Mouse (Mus musculus): ENCODE results near the gene Hdac9.
"Not testable (repeated sequence)": the region's sequence is repeated elsewhere in the genome, so short reads cannot be mapped to it uniquely, and the experiment has no call there.

Gene Hdac9

DNA sequence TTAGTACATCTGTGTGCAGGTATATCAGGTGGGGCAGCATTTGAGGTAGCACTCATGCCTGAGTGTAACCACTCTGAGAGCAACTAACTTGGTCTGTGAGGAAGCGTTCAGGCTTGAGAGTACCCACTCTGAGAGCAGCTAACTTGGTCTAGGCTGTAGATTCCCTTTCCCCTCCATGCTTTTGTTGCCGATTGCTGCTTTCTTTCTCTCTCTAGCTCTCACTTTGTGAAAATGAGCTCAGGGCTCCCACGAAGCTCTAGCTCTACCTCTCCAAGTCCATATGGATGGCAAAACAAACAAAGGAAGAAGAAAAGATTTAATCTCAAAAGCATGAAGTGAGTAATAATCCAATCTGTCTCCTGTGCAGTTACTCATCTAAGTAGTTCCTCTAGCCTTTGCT lies 421.0 kb downstream of the Hdac9 start:
- DNase-seq (ENCODE audit: low spot score in 2 of 2), result no peak

DNA sequence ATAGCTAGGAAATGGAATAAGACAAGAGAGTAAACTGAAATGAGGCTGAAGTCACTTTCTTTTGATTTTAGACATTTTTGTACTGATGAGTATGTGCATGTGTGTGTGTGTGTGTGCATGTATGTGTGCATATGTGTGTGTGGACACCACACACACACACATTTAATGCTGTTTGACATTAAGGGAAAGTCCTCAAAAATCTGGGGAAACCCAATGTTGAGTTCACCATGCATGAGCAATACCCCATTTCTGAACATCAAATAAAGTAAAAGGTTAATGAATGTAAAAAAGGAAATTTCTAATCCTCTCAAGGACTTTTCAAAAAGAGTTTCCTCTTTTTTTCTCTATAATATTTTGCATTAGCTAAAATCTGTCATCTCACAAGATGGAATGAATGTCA lies 427.3 kb downstream of the Hdac9 start:
- no peak for DNase-seq (ENCODE audit: low spot score in 2 of 2)

DNA sequence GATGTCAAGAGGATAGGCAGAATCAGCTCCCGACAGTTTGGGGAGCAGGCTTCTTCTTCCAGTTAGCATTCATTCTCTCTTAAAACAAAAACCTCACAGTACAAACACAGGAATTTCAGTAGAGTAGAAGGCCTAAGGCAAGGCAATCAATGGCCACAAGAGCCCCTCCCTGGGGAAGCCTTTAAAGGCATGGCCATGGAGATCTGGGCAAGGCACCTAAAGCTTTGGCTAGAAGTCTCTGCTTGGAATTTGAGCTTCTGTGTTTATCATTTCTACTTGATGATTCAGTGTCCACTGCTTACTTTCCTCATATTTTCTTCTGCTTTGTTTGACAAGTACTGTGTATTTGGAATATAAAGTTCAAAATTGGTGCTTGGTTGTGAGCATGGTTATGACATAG lies 429.2 kb downstream of the Hdac9 start:
- no peak for DNase-seq (ENCODE audit: low spot score in 2 of 2)

DNA sequence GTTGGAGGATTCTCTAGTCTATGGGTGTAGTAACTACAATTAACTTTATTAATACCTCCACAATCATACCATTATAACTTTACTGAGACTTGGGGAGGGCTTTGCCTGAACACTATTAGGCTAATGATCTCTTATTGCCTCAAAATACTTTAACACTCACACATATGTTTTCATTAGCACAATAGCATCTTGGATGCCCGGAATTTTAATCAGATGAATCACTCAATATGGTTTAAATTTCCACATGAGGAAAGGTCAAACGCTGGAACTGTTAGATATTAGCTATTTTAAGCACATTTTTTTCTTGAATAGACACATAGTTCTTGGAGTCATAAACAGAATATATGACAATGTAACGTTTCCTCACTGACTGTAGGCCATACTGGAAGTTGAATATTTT lies 429.9 kb downstream of the Hdac9 start:
- no peak for DNase-seq (ENCODE audit: low spot score in 2 of 2)

DNA sequence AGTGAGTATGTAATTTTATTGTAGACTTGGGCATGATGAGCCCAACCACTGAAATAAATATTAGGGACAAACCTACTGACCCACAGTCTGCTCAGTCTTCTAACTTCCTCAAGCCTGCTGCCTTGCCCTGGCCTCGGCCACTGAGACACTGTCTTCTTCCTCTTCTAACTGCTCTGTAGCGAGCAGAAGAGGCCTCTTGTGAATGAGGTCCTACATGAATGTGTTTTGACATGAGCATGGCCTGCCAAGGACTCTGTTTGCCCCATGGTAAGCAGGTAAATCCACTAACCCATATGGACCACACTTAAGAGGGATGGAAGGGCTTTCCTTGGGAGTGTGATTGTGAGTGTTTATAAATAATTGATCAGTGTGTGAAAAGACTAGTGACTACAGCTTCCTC lies 430.9 kb downstream of the Hdac9 start:
- peak in 1 of 2 experiments; percentile 28 for DNase-seq (ENCODE audit: low spot score in 2 of 2)

DNA sequence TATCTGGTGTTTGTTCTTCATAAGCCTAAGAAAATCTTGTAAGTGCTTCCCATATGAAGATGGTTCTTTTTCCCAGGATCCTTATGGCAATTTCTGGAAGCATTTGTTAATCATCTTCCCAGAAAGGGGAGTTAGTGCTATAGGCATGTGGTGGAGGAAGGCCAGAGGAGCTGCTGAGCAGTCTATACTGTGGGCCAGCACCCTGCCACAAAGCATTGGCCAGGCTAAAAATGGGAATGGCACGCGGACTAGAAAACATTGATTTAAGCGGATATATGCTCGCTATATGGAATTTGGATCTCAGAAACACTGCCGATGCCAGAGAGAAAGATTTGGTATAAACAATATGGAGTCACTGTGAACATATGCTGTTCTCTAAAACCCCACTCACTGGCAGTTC lies 435.2 kb downstream of the Hdac9 start:
- no peak for DNase-seq (ENCODE audit: low spot score in 2 of 2)

DNA sequence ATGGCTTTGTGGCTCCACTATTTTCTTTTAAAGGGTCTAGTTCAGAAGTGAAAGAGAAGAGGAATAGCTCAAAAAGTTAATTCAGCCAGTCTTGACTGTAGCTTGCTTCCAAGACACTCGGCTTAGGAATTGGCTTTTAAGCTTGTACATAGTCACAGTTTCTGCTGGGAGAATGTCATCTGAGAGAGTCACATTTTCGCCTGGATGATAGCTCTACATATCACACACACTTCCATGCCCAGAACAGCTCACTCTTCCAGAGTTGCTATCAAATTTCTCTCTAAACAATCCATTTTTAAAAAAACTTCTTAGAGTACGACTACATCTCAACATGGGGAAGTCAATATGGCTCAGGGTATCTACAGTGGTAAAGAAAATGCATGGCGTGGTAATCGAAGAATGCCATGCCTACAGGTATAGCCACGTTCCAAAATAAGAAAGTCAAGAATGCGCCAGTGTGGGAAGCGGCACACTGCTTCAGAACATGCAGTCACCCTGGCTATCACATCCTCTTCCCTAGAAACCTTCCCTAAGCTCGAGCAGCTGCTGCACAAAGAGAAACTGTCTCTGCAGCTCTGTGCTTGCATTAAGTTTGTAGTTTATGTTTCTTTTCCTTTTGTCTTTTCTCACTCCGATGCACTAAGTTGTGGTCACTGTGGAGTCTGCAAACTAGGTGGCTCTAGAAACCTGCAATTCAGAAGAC lies 443.8 kb downstream of the Hdac9 start:
- no peak for DNase-seq (ENCODE audit: low spot score in 2 of 2)

DNA sequence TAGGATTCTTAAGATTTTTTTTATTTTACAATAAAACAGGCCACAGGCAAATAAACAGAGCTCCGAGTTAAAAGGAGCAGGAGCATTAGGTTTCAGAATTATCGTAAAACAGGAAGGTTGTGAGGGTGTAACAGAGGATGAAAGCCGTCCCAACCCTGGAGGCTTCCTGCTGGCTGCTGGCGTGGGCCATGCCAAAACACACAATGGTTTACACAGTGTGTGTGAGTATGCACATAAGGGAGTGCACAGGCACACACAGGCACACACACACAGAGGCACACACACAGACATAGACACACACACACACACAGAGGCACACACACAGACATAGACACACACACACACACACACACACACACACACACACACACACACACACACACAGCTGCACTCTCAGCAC lies 444.4 kb downstream of the Hdac9 start:
- no peak for DNase-seq (ENCODE audit: low spot score in 2 of 2)

DNA sequence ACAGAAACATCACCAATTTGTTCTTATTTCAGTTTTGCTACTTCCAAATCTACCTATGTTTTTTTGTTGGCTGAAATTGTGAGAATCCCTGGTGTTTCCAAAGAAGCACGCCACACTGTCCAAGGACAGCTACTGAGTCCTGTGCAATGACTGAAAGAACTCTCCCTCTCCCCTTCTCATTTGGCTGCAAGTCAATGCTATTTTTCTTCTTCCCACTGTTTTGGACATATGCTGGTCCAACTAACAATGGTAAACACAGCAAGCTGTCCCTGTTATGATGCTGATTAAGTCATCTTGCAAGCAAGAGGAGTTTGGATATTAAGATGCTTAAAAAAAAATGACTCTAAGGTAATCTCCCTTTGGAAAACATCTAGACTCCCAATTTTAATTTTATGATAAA lies 455.2 kb downstream of the Hdac9 start:
- DNase-seq (ENCODE audit: low spot score in 2 of 2), result no peak

DNA sequence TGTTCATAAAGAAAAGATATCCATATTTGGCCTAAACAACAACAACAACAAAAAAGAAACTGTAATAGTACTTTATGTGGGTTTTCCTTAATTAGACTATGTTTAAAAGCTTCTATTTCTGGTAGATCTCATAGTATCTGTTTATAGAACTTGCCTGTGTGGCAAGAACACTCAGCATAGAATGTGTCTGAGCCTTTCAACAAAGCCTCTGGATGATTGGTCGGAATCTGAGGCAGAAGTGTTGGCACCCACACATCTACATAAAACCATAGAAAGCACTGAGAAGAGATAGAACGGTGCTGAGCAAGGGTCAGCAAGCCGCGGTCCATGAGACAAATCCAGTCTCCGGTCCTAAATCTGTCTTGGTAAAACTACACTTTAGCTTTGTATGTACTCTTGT lies 464.3 kb downstream of the Hdac9 start:
- DNase-seq (ENCODE audit: low spot score in 2 of 2), result no peak

DNA sequence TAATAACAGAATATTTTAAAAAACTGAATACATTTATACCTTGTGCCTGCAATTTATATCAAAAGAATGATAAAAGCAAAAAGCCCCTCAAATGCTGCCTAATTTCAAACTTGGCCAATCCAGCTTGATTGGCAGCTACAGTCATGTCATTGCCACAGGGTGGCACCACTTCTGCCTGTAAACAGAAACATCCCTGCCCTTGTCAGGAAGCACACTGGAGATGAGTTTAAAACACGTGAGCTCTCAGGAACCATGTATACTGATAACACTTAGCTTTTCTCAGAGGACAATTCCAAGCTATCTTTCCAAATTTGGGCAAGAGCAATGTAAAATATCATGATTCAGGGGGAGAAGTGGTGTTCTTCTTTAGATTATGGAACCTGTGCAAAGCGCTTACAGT lies 465.7 kb downstream of the Hdac9 start:
- peak in 1 of 2 experiments; percentile 28 for DNase-seq (ENCODE audit: low spot score in 2 of 2)

DNA sequence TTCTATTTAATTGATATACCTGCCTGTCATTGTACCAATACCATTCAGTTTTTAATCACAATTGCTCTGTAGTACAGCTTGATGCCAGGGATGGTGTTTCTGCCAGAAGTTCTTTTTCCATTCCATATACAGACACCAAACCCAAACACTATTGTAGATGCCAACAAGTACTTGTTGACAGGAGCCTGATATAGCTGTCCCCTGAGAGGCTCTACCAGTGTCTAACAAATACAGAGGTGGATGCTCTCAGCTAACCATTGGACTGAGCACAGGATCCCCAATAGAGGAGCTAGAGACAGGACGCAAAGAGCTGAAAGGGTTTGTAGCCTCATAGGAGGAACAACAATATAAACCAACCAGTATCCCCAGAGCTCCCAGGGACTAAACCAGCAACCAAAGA lies 472.2 kb downstream of the Hdac9 start:
- not testable (repeated sequence) for DNase-seq (ENCODE audit: low spot score in 2 of 2)

DNA sequence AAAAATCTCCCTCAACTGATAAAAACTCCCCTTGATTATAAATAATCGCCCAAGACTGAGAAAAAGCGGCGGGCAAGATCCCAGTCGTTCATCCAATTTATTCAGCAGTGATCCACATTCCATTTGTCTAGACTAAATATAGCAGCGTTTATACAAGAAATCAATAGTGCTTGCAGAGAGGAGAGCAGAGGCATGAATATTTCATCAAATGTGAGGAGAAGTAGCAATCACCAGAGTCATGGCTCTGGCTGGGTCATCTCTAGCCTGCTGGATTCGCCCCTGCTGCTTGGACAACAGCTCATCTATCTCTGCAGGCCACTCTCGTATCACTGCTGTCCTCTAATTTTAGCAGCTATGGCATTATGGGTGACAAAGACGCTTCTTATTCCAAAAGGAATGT lies 476.0 kb downstream of the Hdac9 start:
- DNase-seq (ENCODE audit: low spot score in 2 of 2), result no peak

DNA sequence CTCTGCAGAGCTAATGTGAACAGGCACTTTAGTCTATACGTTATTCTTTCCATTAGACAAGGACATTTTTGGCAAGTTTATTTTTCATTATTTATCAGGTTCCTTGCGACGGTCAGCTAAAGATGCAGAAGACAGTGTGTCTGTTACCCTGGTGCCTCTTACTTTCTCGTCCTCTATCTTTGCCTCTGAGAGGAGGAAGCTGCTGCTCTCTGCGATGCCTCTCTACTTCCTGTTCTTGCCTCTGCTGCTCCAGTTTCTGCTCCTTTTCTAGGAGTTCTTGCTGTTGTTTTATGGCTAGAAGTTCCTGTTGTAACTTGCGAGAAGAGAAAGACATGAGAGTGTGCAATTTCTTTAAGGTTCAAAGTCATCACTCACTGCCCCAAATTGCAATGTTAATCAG lies 484.0 kb downstream of the Hdac9 start:
- DNase-seq (ENCODE audit: low spot score in 2 of 2), result no peak

DNA sequence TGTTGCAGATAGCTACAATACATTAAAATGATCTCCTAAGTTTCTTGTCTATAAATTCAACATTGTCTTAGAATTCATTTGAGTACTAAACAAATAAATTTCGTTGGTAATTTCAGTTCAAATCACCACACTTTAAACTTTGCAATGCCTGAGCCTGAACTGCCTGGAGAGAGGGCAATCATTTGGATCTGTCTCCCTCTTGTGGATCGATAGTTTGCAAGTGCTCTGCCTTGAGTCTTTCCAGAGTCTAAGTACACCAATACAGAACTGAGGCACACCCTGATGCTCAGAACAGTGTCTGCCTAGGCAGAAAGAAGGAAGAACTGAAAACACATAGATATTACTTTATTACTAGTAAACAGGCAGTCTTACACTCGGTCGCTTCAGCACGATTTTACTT lies 484.4 kb downstream of the Hdac9 start:
- no peak for DNase-seq (ENCODE audit: low spot score in 2 of 2)

DNA sequence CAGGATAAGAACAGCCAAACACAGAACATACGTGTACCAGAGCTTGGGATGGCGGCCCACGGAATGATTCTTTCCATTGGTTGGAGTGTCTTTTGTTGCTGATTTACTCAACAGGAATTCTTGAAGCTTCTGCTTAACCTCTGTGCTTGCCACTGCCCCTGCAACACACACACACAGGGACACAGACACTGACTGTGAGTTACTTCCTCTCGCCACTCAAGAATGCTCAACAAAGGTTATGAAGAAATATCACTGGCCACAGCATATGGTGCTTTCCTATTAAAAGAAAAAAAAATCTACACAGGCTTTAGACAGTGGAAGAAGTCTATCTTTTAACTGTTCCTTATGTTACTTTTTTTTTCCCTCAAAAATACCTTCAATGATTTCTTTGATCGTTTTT lies 485.1 kb downstream of the Hdac9 start:
- no peak for DNase-seq (ENCODE audit: low spot score in 2 of 2)

DNA sequence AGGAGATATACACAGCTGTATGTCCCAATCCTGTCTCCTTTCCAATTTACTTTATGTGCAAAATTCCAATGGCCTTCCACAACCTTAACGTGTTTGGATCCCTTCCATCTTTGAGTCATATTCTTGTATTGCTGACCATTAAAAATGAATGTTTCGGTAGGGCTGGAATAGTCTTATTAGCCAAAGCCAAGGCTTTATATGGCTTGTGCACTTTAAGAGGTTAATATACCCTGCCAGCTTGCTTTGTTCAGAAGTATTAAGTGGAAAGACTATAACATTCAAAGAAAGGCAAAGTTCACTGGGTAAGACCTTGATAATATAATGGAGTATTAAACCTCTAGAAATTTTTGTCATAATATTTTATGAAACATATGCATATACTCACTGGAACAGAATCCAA lies 491.4 kb downstream of the Hdac9 start:
- DNase-seq (ENCODE audit: low spot score in 2 of 2), result no peak

DNA sequence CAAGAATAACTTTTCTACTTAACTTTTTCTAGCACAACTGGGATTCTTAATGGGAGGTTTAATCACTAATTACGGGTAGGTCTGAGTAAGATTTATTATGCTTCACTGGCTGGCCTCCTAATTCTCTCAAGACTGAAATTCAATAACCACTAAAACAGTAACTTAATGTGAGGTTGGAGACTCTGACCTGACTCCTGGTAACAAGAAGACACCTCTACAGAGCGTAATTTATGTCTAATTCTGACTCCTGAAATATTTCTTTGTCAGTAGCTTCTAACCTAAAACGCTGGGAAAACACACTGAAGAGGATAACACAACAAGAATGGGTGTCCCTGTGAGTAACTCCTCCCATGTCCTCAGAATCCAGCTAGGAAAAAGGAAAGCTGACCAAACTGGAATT lies 508.8 kb downstream of the Hdac9 start:
- DNase-seq (ENCODE audit: low spot score in 2 of 2), result no peak

DNA sequence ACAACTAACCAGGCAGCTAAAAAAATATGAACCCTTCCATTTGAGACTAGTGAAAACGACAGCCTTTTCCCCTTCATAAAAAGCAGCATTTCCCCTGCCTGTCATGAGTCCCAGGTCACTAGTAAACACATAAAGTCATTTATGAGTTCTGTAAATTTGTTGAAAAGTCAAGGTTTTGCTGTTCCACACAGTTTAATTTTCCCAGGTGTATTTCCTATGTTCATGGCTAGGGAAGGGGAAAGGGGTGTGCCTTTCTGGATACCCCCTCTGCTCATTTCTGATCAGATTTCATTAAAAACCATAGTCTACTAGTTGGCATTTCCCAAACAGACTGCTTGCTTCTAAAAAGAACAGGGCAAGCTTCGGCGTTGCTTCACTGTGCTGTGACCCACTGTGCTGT lies 509.8 kb downstream of the Hdac9 start:
- no peak for DNase-seq (ENCODE audit: low spot score in 2 of 2)

DNA sequence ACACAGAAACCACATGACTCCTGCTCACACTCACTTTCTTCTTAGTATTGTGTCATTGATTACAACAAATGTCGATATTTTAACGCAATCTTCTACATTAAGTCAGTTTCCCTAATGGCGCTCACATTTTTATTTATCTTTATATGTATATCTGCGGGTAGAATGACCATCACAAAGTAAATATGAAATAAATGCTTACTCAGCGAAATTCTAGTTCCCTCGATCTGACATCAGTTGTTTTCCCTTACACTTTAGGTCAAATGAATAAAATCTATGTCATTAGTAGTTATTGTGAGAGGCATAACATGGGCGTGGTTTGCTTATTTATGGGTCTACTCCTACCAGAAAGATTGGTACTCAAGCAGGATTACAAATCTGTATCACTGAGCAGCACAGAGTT lies 514.8 kb downstream of the Hdac9 start:
- DNase-seq (ENCODE audit: low spot score in 2 of 2), result no peak

DNA sequence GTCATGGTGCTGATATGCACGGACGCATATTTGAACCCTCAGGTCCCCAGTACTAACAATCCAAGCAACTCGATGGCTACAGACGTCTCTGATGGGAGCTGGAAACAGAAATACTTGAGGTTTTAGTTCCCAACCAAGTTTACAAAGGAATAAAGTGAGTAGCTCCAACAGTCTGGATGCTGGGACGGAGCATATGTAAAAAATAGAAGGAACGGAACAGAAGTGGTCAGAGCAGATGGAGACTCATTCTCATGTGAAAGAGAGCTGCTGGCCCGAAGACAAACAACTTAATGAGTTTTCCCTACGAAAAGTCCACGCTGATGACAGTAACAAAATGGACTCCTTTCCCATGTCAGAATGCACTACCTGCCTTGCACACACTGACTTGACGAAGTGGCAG lies 518.3 kb downstream of the Hdac9 start:
- no peak for DNase-seq (ENCODE audit: low spot score in 2 of 2)

DNA sequence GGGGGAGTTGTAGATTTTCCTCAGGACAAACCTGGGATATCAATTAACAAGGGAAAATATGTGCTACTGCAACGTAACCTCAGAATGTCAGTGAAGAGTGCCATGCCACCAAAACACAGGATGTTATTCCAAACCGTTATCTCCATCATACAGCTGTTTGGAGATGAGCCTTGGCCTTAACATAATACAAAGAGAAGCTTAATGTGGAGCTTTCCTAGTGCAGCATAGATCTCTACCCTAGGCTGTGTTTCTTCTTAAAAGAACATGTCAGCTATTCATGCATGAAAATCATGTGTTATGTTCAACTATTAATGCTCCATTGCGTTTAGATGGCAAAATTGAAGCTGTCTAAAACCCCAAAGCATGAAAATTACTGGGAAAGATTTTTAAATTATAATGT lies 522.6 kb downstream of the Hdac9 start:
- DNase-seq (ENCODE audit: low spot score in 2 of 2), result no peak

DNA sequence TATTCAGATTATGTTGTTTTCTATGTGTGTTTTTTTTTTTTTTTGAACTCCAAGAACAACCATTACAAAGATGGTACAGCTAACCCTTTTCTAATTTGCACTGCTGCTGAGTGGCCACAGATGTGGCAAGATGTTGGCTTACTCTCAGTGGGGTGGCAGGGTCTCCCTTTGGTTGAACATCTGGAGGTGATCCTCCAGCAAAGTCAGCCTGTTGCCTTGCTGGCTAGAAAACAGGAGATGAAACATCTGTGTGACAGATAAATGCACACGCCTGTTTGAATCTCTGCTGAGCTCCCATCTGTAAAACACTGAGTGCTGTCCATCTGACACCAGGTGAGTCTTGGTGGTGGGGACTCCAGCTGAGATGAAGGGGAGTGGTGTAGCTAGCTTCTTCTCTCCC lies 537.2 kb downstream of the Hdac9 start:
- DNase-seq (ENCODE audit: low spot score in 2 of 2), result no peak

DNA sequence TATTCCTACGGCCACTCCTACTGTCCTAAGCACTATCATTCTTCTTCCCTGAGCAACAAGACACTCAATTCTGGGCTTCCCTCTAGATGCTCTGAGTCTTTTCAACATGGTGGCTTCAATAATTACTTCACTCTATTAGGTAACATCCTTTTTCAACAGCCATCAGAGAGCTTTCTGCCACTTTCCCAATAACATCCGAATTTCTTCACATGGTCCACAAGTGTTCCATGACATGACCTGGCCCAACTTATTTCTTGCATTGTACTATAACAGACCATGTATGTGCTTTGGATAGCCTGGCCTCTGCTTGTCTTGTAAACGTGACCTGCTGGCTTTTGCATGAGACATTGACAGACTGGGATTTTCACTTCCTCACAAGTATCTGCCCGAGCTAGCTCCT lies 538.3 kb downstream of the Hdac9 start:
- no peak for DNase-seq (ENCODE audit: low spot score in 2 of 2)

All from spleen, postnatal 10 days (tissue).